Mouse (Mus musculus) skeletal muscle tissue, postnatal 0 days (tissue): ENCODE results near the gene Olfr1318. TPM values are rescaled to one million over a fixed set of nuclear protein-coding genes. Genes with fewer than 3 reads are reported as not detected.

Experiments used
- polyA plus RNA-seq: library from polyadenylated mRNA; unstranded; fragments of >200 nt; fragmentation: Nextera tagmentation; extraction: Ambion mirVana; gene quantifications from 2 replicates; pipeline ENCODE4 v1.2.1, GENCODE M21; 2015

Olfr1318 gene
- not detected in 2 replicates for polyA plus RNA-seq

GRCm38 (mm10) chr2:112153898-112154297 lies at the start of gene Olfr1318:
Gene Olfr1318, plus strand, starts transcription at chr2:112154198.

GRCm38 (mm10) chr2:112115340-112115739 lies 38.7 kb upstream of the Olfr1318 start, which contains the start of gene Olfr1315-ps1:
Gene Olfr1315-ps1, minus strand, starts transcription at chr2:112115440.

GRCm38 (mm10) chr2:112134877-112135276 lies 19.1 kb upstream of the Olfr1318 start, which contains the start of gene Olfr1316:
Gene Olfr1316, minus strand, starts transcription at chr2:112134977.

GRCm38 (mm10) chr2:112140029-112140428 lies 14.0 kb upstream of the Olfr1318 start, which contains the start of gene Olfr1317:
Gene Olfr1317, plus strand, starts transcription at chr2:112140329.

Other genes starting within 250 kb of the Olfr1318 start
- gene Olfr1306, start 237.9 kb upstream of the Olfr1318 start, polyA plus RNA-seq, result not detected in 2 replicates
- gene Olfr1307, start 204.8 kb upstream of the Olfr1318 start, polyA plus RNA-seq, result 0.01 TPM in 1 of 2 replicates, not detected in the other
- gene Olfr1308, start 189.3 kb upstream of the Olfr1318 start, polyA plus RNA-seq, result not detected in 2 replicates
- gene Olfr1309, start 163.9 kb upstream of the Olfr1318 start, polyA plus RNA-seq, result not detected in 2 replicates
- not detected in 2 replicates for gene Olfr1310, start 141.5 kb upstream of the Olfr1318 start, polyA plus RNA-seq
- not detected in 2 replicates for gene Olfr1311, start 129.8 kb upstream of the Olfr1318 start, polyA plus RNA-seq
- gene Olfr1312, start 104.0 kb upstream of the Olfr1318 start, polyA plus RNA-seq, result not detected in 2 replicates
- gene Olfr1313, start 76.4 kb upstream of the Olfr1318 start, polyA plus RNA-seq, result not detected in 2 replicates
- gene Olfr1314, start 57.4 kb upstream of the Olfr1318 start, polyA plus RNA-seq, result not detected in 2 replicates
- gene Olfr1315-ps1, start 38.8 kb upstream of the Olfr1318 start, polyA plus RNA-seq, result not detected in 2 replicates
- not detected in 2 replicates for gene Olfr1316, start 19.2 kb upstream of the Olfr1318 start, polyA plus RNA-seq
- not detected in 2 replicates for gene Olfr1317, start 13.9 kb upstream of the Olfr1318 start, polyA plus RNA-seq
- gene Lpcat4, start 85.3 kb downstream of the Olfr1318 start, polyA plus RNA-seq, result 1.5 and 3.5 TPM in 2 replicates
- not detected in 2 replicates for gene Nutm1, start 105.1 kb downstream of the Olfr1318 start, polyA plus RNA-seq
- 117 and 122 TPM in 2 replicates for gene Nop10, start 107.7 kb downstream of the Olfr1318 start, polyA plus RNA-seq
- gene Slc12a6, start 111.6 kb downstream of the Olfr1318 start, polyA plus RNA-seq, result 6.3 and 8.6 TPM in 2 replicates
- not detected in 2 replicates for gene Gm21985, start 112.1 kb downstream of the Olfr1318 start, polyA plus RNA-seq
- gene Emc4, start 213.8 kb downstream of the Olfr1318 start, polyA plus RNA-seq, result 99.7 and 104 TPM in 2 replicates
- gene Katnbl1, start 225.0 kb downstream of the Olfr1318 start, polyA plus RNA-seq, result 22.0 and 23.5 TPM in 2 replicates